Mouse (Mus musculus) MEL (cell line): Measurements from ENCODE around the gene Gm20388. TPM values are rescaled to one million over a fixed set of nuclear protein-coding genes. Genes with fewer than 3 reads are reported as not detected.

ENCODE experiments used
- DNase-seq: peaks from one replicate; pipeline ENCODE4 v3.0.0; 2011; ENCODE audit warnings: low read depth, low spot score
- H3K27ac ChIP-seq: 2 replicates; pipeline ENCODE4 v1.5.1; 2012; ENCODE audit warnings: low read depth, mild to moderate bottlenecking, control low read depth, low read length, moderate library complexity; ENCODE audit not compliant: control insufficient read depth
- H3K27me3 ChIP-seq, 2 experiments: fragments of 150-350 bp in 1 of 2; sonication (generic) in 1 of 2; 2 replicates each; pipeline ENCODE4 v1.6.1; 2012; ENCODE audit warnings: low read length in 2 of 2, mild to moderate bottlenecking in 2 of 2, improper control_type of control experiment in 1 of 2, moderate library complexity in 1 of 2; ENCODE audit not compliant: insufficient read depth in 2 of 2, control insufficient read depth in 1 of 2
- H3K36me3 ChIP-seq, 2 experiments: 2 replicates each; pipeline ENCODE4 v1.6.1; 2012 to 2014; ENCODE audit warnings: low read length in 2 of 2, improper control_type of control experiment in 1 of 2, inconsistent platforms in 1 of 2, mild to moderate bottlenecking in 1 of 2; ENCODE audit not compliant: insufficient read depth in 2 of 2, control insufficient read depth in 1 of 2
- H3K4me1 ChIP-seq, 2 experiments: fragments of 150-350 bp in 1 of 2; sonication (generic) in 1 of 2; 2 replicates each; pipeline ENCODE4 v1.6.1; 2012; ENCODE audit warnings: low read length in 2 of 2, improper control_type of control experiment in 1 of 2, mild to moderate bottlenecking in 1 of 2; ENCODE audit not compliant: insufficient read depth in 2 of 2, control insufficient read depth in 1 of 2
- H3K4me3 ChIP-seq, 2 experiments: fragments of 150-350 bp in 1 of 2; sonication (generic) in 1 of 2; 2 replicates each; pipeline ENCODE4 v1.5.1; 2012; ENCODE audit warnings: low read depth in 2 of 2, low read length in 2 of 2, mild to moderate bottlenecking in 2 of 2, moderate library complexity in 2 of 2, control low read depth in 1 of 2, improper control_type of control experiment in 1 of 2; ENCODE audit not compliant: control insufficient read depth in 1 of 2, insufficient read depth in 1 of 2
- H3K79me2 ChIP-seq: 2 replicates; pipeline ENCODE4 v1.6.1; 2012; ENCODE audit warnings: mild to moderate bottlenecking, low read length, moderate library complexity; ENCODE audit not compliant: control insufficient read depth, poor library complexity, insufficient read depth
- H3K9ac ChIP-seq: 2 replicates; pipeline ENCODE4 v1.6.1; 2012; ENCODE audit warnings: low read depth, mild to moderate bottlenecking, control low read depth, low read length, moderate library complexity; ENCODE audit not compliant: control insufficient read depth, poor library complexity, severe bottlenecking
- H3K9me3 ChIP-seq: fragments of 150-350 bp; sonication (generic); replicated peaks from 2 replicates; pipeline ENCODE4 v1.6.1; 2012; ENCODE audit warnings: mild to moderate bottlenecking, low read length, improper control_type of control experiment, moderate library complexity; ENCODE audit not compliant: insufficient read depth
- CTCF ChIP-seq, 3 experiments: IDR thresholded peaks in 2 of 3; conservative IDR thresholded peaks in 1 of 3; 2 replicates each; pipeline ENCODE4 v1.5.1; 2011 to 2012; ENCODE audit warnings: low read length in 3 of 3, low read depth in 2 of 3, mild to moderate bottlenecking in 2 of 3, improper control_type of control experiment in 1 of 3, inconsistent platforms in 1 of 3, mixed read lengths in 1 of 3, moderate library complexity in 1 of 3; ENCODE audit not compliant: control insufficient read depth in 1 of 3, insufficient read depth in 1 of 3, poor library complexity in 1 of 3, severe bottlenecking in 1 of 3
- E2F4 ChIP-seq: IDR thresholded peaks from 2 replicates; pipeline ENCODE4 v1.6.1; 2011; ENCODE audit warnings: low read depth, low read length, improper control_type of control experiment, borderline replicate concordance
- ELF1 ChIP-seq: IDR thresholded peaks from 2 replicates; pipeline ENCODE4 v1.6.1; 2014; ENCODE audit warnings: low read depth, mild to moderate bottlenecking, inconsistent platforms, low read length, improper control_type of control experiment, moderate library complexity
- EP300 ChIP-seq, 2 experiments: IDR thresholded peaks; 2 replicates each; pipeline ENCODE4 v1.6.1; 2011; ENCODE audit warnings: improper control_type of control experiment in 2 of 2, low read length in 2 of 2, low read depth in 1 of 2, mild to moderate bottlenecking in 1 of 2
- GATA1 ChIP-seq: IDR thresholded peaks from 2 replicates; pipeline ENCODE4 v1.6.1; 2011; ENCODE audit warnings: low read depth, low read length, improper control_type of control experiment
- KAT2A ChIP-seq: conservative IDR thresholded peaks from 2 replicates; pipeline ENCODE4 v1.6.1; 2012; ENCODE audit warnings: low read depth, low read length, improper control_type of control experiment, inconsistent platforms
- MAFK ChIP-seq: IDR thresholded peaks from 2 replicates; pipeline ENCODE4 v1.6.1; 2011; ENCODE audit warnings: low read depth, mild to moderate bottlenecking, low read length, improper control_type of control experiment, borderline replicate concordance
- MAZ ChIP-seq: IDR thresholded peaks from 2 replicates; pipeline ENCODE4 v1.6.1; 2012; ENCODE audit warnings: low read depth, mild to moderate bottlenecking, inconsistent platforms, low read length, improper control_type of control experiment
- MEF2A ChIP-seq: IDR thresholded peaks from 2 replicates; pipeline ENCODE4 v1.6.1; 2014; ENCODE audit warnings: low read depth, mild to moderate bottlenecking, inconsistent platforms, low read length, improper control_type of control experiment; ENCODE audit not compliant: poor library complexity, insufficient replicate concordance, severe bottlenecking; ENCODE audit errors: extremely low read depth
- NRF1 ChIP-seq: IDR thresholded peaks from 2 replicates; pipeline ENCODE4 v1.6.1; 2014; ENCODE audit warnings: low read depth, mild to moderate bottlenecking, inconsistent platforms, low read length, improper control_type of control experiment, moderate library complexity; ENCODE audit not compliant: poor library complexity, insufficient read depth, severe bottlenecking
- RCOR1 ChIP-seq: IDR thresholded peaks from 2 replicates; pipeline ENCODE4 v1.6.1; 2012; ENCODE audit warnings: low read depth, mild to moderate bottlenecking, inconsistent platforms, low read length, improper control_type of control experiment
- SIN3A ChIP-seq: IDR thresholded peaks from 2 replicates; pipeline ENCODE4 v1.6.1; 2012; ENCODE audit warnings: low read length, improper control_type of control experiment, inconsistent platforms
- SMC3 ChIP-seq: IDR thresholded peaks from 2 replicates; pipeline ENCODE4 v1.6.1; 2011; ENCODE audit warnings: low read depth, low read length, improper control_type of control experiment
- TBP ChIP-seq: IDR thresholded peaks from 2 replicates; pipeline ENCODE4 v1.8.0; 2011; ENCODE audit warnings: low read depth, low read length, improper control_type of control experiment
- TCF12 ChIP-seq: IDR thresholded peaks from 2 replicates; pipeline ENCODE4 v1.6.1; 2014; ENCODE audit warnings: low read depth, mild to moderate bottlenecking, inconsistent platforms, low read length, improper control_type of control experiment, moderate library complexity
- USF1 ChIP-seq: IDR thresholded peaks from 2 replicates; pipeline ENCODE4 v1.6.1; 2014; ENCODE audit warnings: low read depth, mild to moderate bottlenecking, inconsistent platforms, low read length, improper control_type of control experiment, moderate library complexity
- polyA plus RNA-seq, 2 experiments: library from polyadenylated mRNA; stranded (reverse) in 1 of 2; unstranded in 1 of 2; fragments of >175 nt in 1 of 2; fragments of >200 nt in 1 of 2; gene quantifications; 2 replicates each; pipeline versions ENCODE4 v1.2.1 to v1.2.4; 2012; ENCODE audit warnings: low replicate concordance in 2 of 2, low read depth in 1 of 2; ENCODE audit not compliant: insufficient read length in 2 of 2, insufficient read depth in 1 of 2, missing spikeins in 1 of 2
- total RNA-seq: library from RNA; depleted of rRNA; stranded (reverse); fragments of 300-350 nt; gene quantifications from 2 replicates; pipeline ENCODE4 v1.2.3, GENCODE M21; 2012

Gene Gm20388
- total and polyA plus RNA-seq, 3 experiments = 11.1 to 17.8 TPM; not detected in 1

- no peak overlapping the region for H3K27ac ChIP-seq
- TF ChIP-seq GATA1 (no peak), TCF12 (no peak), ELF1 (no peak), RCOR1 (no peak), KAT2A (no peak), CTCF (IDR thresholded peaks at IDR 0.05 in 2 of 3, conservative IDR thresholded peaks at IDR 0.05 in 1 of 3; ENCODE audit: control insufficient read depth in 1 of 3, insufficient read depth in 1 of 3, low read depth in 2 of 3, low read length in 3 of 3, poor library complexity in 1 of 3, severe bottlenecking in 1 of 3) (no peak), MEF2A (no peak), USF1 (no peak)
- TF ChIP-seq, all 39 proteins: peak for 0
- Histone ChIP-seq H3K9me3 (no peaks in the 10 kb centered on the region), H3K9ac (no peak overlapping the region), H3K4me3 (no peak overlapping the region), H3K27me3 (peaks cover 0 to 9% of the 10 kb centered on the region in 2 experiments; a peak in 3 of 4 replicates), H3K79me2 (no peaks in the 10 kb centered on the region), H3K4me1 (no peaks in the 10 kb centered on the region), H3K36me3 (no peaks in the 10 kb centered on the region)
- no peak for DNase-seq
Measured at GRCm38 (mm10) chr8:122217456-122218177, 2307.0 kb downstream of the Gm20388 start.

GRCm38 (mm10) chr8:122223976-122224649, 2313.5 kb downstream of the Gm20388 start:
- Histone ChIP-seq H3K9ac (no peak overlapping the region), H3K27me3 (0 out of 4 replicates have a peak, but pooled peaks cover 0 to 3% of the 10 kb centered on the region in 2 experiments), H3K79me2 (no peaks in the 10 kb centered on the region), H3K4me1 (no peaks in the 10 kb centered on the region), H3K27ac (no peak overlapping the region), H3K4me3 (no peak overlapping the region), H3K36me3 (no peaks in the 10 kb centered on the region), H3K9me3 (no peaks in the 10 kb centered on the region)
- no peak for DNase-seq
- TF ChIP-seq GATA1 (no peak), MAFK (no peak), E2F4 (no peak), SMC3 (no peak), TBP (no peak), SIN3A (no peak), NRF1 (no peak), MAZ (no peak), TCF12 (no peak), EP300 (IDR thresholded peaks at IDR 0.05; ENCODE audit: low read depth in 1 of 2, low read length in 2 of 2) (no peak), RCOR1 (no peak)
